Mouse (Mus musculus): ENCODE data around the gene Chd9.

Chd9 gene

DNA sequence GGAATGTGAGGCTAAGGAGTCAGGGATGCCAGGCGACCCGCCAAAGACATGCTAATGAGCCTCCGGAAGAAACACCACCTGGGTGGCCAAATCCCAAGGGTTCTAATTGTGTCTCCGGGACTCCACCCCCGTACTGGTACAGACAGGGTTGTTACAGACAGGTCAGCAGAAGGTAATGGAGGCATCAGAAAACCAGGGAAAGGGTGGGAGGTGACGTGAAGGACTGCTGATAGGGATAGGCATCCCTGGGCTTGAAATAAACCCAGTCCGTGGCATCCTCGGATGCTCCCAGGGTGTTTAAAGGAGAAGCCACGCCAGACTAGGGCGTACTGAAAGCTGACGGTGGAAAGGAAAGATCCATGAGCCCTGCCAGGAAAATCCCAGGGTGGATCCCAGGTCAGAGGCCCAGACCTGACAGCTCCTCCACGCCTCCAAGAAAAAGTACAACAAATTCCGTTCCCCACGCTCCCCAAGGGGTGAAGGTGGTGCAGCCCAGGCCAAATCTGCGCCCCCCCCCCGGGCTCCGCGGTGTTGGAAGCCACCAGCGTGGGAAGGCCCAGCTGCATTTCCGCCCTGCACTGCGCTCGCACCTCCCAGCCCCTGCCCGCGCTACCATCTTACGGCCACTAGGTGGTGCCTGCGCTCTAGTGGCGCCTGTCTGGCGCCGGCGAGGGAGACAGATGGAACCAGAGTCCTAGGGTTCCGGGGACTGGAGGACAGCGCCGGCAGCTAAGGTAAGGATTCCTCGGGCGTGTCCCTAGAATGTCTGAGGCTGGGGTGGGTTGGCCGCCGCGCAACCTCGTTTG is at the start of gene Chd9:
Gene Chd9 (plus strand): TSS at position 172 of the 806 bp plus-strand sequence.
- DNase-seq (ENCODE audit: extremely low read depth, low read depth, low spot score) = no peak

DNA sequence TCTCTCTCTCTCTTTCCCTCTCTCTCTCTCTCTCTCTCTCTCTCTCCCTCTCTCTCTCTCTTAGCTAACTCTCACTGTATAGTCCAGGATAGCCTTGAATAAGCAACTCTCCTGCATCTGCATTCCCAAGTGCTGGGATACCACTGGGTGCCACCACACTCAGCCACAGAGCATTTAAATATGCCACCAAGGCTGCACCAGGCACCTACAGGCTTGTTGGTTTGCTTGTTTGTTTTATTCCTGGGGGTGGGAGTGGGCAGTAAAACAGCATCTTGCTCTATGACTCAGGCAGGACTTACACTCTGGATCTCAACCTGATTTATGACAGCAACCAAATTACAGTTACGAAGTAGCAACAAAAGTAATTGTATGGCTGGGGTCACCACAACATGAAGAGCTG is 36.5 kb upstream of the Chd9 start:
- no peak for DNase-seq (ENCODE audit: extremely low read depth, low read depth, low spot score)

DNA sequence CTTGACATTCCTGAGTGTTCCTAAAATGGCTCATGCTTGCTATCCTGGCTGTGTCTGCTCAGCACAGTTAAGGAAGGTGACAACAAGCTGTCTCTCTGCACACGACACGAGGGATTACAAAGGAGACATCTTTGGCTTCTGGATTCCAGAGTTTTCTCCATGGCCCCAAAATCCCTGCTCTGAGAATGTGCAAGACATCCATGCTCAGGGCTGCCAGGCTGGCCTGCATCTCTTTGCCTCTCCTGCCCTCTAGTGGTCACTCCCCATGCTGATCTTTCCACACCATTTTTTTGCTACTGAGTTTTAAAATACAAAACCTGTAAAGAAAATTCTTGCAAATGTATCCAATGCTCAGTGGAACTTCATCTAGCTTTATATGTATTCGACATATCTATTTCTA is 34.4 kb upstream of the Chd9 start:
- DNase-seq (ENCODE audit: extremely low read depth, low read depth, low spot score) = no peak

DNA sequence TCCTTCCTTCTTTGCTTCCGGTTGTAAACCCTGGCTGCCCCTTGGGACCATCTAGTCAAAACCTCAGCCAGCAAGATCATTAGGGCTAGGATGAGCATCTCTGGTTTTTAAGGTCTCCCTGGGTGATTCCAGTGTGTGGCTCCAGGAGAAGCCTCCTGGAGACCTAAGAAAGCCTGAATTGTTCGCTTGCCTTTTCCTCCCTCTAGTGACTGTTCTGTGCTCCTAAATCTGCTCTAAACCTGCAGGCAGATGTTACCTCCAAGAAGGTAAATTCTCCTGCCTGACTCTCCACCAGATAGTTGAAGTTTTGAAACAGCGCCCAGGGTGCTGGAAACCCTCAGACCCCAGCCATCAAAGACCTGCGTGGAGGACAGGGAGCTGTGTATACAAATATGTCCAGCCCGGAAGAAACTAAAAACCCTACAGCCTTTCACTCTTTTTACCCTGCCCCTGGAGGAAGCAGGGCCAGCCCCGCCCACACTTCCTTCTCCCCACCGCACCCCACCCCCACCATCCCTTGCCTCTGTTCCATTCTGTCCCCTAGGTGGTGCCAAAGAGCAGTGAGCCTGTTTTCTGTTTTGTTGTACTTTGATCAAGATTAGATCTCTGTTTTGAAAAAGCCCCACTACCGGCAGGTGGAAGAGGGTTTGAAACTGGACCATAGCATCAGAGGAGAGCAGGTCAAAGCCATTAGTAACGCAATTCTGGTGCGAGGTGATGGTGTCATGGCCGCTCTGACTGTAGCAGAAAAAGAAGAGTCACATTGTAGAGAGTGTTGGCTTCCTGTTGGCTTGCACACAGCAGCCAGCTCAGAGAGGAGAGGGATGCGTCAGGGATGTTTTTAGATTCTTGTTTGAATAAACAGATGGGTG is 32.9 kb upstream of the Chd9 start:
- DNase-seq (ENCODE audit: extremely low read depth, low read depth, low spot score) = no peak

DNA sequence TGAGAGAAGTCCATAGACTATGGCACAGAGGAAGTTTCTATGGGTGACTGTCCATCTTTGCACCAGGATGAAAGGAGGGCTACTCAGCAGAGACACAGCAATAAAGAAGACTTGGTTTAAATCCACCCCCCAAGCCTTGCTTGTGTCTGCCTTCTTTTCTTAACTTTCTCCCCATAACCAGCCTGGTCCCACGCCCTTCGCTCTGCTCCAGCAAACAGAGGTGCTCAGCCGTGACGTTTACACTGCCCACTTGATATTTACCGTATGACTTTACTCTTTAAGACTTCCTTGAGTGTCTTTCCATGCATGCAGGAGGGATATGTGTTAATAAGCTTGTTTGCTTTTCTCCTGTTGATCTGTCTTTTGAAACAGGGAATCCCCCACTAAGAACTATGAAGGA is 28.7 kb upstream of the Chd9 start:
- DNase-seq (ENCODE audit: extremely low read depth, low read depth, low spot score) = no peak

DNA sequence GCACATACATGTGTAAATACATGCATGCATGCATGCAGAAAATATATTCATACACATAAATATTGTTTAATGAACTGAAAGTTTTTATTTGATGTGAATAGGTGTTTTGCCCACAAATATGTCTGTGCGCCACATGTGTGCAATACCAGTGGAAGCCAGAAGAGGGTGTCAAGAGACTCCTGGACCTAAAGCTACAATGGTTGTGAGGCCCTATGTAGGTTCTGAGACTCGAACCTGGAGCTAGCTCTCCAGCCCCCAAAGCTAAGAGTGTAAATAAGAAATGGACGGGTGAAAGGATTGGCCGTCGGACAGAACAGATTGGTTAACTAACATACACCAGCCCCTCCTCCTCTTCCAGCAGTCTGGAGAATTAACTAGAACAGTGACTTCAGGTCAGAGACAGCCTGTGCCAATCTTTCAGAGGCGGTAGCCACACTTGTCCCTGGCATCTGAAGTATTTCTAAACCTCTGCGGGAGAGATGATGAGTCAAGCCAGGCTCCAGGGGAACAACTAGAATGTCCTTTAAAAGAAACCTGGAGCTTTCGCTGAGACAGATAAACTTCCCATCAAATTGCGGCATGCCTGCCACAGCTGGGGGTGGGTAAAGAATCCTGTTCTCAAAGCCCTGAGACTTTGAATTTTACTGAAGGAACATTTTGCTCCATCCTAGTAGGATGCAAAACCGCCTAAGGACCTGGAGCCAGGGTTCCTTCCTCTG is 14.4 kb upstream of the Chd9 start:
- no peak for DNase-seq (ENCODE audit: extremely low read depth, low read depth, low spot score)

DNA sequence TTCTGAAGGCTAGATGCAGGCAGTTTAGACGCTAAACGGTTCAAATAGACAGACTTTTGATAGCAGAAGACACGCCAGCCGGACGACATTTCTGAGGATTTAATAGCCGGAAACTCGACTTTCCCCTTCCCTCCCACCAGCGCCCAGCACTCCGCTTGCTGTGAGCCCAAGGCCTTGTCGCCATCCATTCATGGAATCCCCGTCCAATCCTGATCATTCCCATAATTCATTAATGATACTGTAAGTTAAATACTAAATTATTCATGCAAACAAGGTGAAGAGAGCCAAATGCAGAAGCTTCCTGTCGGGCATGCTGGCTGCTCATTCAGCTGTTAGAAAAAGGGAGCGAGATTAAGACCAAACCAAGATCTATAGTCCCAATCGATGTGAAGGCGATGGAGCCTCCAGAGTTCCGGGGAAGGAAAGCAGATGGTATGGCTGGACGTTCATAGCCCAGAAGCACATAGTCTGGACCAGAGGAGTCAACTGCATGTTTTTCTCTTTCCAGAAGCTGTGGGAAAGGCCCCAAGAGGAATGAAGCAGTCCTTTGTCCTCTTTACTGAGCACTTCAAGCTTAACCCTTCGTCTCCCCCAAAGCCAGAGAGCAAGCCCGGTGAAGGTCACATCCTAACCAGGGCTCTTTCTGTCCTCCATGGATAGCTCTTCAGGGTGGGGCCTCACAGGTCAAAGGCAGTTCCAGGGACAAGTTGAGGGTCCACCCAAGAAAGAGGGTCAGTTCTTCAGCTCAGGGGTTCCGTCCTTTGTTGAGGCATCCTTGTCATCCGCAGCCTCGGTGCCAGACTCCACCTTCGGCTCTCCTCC is 11.9 kb upstream of the Chd9 start:
- DNase-seq (ENCODE audit: extremely low read depth, low read depth, low spot score) = no peak

DNA sequence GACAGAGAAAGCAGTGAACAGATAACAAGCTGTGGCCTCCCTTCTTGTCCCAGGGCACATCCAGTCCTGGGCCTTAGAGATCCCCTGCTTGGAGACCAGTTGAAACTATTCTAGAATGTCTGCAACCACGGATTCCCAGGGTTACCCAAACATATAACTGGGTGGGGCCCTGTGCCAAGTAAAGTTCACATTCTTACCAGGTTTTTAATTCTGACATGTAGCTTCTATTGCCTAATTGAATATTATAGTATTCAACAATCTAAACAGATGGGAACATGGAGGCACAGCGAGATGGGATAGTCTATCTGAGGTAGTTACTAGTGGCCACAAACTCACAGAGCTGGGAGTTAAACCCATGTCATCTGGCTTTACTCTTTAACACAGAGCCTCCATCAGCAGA is 10.9 kb upstream of the Chd9 start, which contains the start of gene Gm19935:
Gene Gm19935 (minus strand): TSS at position 101 of the 400 bp plus-strand sequence.
- DNase-seq (ENCODE audit: extremely low read depth, low read depth, low spot score) = no peak

DNA sequence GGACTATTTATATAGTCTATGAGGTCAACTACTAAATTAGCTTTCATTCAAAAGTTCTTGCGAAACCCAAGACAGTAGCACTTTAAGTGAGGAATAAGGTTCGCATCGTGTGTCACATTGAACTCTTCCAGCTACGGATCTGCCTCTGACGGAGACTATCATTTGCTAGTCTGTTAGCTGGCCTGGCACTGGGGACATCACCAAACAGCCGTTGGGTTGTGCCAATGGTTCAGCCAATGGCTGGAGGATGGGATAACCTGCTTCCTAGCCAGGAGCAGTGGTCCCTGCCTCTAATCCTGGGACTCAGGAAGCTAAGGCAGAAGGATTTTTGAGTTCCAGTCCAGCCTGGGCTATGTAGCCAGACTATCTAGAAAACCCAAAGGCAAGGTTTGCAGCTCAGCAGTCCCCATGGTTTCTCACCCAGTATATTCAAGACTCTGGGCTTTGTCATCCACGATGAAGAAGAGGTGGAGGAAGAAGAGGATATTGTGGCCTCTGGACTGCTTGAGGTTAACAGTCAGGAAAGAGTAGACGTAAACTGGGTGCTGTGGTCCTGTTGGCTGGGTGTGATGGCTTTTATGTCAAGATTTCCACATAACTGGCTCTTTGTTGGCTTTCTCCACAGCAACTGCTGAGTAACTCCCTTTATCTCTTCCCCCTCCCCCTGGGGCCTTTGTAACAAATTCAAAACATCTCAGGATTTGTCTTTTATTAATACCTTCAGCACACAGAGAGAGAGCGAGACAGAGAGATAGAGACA is 8.4 kb upstream of the Chd9 start:
- no peak for DNase-seq (ENCODE audit: extremely low read depth, low read depth, low spot score)

DNA sequence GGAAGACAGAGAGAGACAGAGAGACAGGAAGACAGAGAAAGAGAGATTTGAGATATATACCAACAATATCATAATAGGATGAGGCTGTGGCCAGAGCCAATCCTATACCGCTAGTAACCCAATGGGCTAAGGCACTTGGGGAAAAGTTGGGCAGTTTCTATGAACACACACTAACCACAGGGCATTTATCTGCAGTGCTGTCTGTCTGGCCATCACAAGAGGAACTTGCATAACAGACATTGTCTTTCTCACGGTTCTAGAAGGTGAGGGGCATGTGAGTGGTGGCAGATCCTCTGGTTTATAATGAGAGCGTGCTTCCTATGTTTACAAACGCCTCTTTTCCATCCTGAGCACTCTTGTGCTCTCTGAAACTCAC is 7.8 kb upstream of the Chd9 start:
- DNase-seq (ENCODE audit: extremely low read depth, low read depth, low spot score) = no peak

DNA sequence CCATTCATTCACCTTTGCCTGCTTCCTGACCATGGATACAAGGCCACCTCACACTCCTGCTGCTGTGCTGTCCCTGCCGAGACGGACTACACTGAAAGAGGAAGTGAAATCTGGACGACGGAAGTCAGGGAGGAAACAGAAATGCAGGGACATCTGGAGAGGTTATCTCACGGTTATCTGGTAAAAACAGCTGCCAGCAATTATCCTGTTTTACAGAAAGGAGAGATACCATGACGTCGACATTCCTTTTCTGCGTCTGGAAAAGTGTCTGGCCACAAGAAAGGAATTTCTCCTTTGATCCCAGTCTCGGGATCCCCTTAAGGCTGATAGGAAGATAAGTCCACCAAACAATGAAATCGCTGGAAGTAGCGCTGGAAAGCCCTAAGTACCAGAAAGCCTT is 5.7 kb upstream of the Chd9 start:
- no peak for DNase-seq (ENCODE audit: extremely low read depth, low read depth, low spot score)

DNA sequence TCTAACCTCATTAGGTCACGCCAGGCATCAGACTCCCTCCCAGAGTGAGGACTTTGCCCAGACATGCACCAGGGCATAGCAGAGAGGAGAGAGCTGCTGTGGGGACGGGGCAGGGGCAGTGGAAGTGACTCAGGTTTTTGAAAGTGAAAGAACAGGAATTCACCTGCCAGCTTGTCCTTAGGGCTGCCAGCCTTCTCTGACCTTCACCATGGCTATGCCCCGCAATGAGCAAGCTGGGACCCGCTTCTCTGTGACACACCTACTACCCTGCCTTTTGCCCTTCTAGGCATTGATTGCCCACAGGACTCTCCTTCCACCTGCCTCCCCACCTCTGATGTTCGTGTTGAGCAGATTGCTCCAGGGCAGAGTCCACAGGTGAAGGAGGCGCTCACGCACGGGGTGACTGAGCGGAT is 2.7 kb upstream of the Chd9 start:
- no peak for DNase-seq (ENCODE audit: extremely low read depth, low read depth, low spot score)

DNA sequence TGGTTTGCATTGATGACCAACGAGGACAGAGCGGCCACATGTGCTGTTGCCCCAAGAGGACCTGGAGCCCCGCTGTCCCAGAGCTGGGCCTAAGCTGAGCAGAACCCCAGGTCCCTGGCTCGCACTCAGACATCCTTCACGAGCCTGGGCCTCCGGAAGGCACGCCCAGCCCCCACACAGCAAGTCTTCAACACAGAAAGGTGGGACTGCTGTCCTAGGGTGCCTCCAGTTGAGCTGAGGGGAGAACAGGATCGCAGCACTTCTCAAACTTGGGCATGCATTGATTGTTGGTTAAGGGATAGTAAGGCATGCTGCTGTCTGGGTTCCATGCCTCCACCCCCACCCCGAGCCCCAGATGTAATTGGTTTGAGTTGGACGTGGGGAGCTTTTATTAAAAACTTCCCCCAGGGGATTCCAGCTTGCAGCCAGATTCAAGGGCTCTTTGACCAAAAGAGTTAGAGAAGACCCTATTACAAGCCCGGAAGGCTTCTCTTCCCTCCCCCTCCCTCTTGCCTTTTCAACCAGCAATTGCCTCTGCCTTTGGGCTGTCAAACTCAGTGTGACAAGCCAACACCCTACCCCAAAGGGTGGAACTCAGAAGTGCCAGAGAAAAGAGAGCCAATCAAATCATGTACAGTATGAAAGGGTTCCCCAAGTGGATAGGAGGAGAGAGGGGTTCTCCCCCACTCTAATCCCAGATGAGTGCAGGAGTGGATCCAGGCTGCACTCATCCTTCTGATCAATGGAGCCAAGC is 1.0 kb downstream of the Chd9 start:
- no peak for DNase-seq (ENCODE audit: extremely low read depth, low read depth, low spot score)

DNA sequence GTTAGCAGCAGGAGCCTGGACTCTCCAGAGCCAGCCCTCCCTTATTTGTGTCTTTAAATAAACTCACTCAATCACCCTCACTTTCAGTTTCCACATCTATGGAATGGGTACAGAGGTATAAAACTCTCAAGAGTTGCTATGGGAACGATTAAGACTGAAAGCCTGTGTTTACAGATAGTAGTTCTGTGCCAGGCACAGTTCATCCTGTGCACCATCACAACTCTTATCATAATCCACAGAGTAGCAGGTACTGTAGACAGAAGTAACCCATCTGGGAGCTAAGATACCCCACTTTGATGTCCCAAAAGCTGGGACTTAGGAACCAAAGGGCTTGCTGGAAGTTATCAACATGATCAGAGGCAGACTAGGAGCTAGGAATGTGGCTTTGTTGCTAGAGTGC is 1.7 kb downstream of the Chd9 start:
- DNase-seq (ENCODE audit: extremely low read depth, low read depth, low spot score) = no peak

DNA sequence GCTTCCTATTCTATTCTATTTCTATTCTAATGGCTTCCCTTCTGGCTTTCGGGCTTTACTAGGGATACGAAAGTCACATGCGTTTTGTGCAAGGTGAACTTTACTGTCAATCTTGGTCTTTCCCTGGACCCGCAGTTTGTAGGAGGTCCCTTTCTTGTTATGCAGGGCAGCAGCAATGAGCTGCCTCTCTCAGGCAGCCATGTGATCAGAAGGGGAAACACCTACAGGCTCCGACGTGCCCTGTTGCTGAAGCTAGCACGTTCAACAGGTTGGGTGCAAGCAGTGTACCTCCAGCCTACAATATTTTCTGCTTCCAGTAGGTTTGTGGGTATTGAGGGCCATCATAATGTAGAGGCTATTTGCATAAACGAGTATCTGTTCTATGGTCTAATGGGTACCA is 2.8 kb downstream of the Chd9 start:
- DNase-seq (ENCODE audit: extremely low read depth, low read depth, low spot score) = no peak

DNA sequence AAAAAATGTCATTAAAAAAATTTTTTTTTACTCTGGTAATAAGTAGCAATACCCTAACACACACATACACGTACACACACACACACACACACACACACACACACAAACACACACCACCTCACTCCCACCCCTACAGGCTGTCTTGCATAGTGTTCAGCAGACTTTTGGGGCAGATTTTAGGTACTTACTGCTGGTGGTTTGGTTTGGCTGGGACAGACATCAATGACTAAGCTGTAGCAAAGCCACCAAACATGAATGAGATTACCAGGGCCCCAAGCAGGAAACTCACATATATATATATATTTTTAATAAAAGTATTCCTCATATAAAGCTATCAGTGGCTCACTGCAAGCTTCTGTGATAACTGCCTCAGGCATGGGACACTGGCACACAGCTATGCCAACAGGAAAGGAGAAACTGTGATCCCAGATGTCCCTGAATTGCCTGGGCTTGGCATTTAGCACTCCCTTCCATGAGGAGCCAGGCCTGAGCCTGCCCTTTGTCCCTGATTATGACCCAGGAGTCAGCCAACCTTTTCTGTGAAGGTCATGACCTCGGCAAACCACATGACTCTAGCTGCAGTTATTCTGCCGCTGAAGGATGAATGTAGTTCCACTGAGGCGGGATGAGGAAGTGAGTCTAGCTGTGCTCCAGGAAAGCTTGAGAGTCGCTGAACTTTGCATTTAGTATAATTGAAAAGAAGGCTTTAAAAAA is 4.6 kb downstream of the Chd9 start:
- no peak for DNase-seq (ENCODE audit: extremely low read depth, low read depth, low spot score)

DNA sequence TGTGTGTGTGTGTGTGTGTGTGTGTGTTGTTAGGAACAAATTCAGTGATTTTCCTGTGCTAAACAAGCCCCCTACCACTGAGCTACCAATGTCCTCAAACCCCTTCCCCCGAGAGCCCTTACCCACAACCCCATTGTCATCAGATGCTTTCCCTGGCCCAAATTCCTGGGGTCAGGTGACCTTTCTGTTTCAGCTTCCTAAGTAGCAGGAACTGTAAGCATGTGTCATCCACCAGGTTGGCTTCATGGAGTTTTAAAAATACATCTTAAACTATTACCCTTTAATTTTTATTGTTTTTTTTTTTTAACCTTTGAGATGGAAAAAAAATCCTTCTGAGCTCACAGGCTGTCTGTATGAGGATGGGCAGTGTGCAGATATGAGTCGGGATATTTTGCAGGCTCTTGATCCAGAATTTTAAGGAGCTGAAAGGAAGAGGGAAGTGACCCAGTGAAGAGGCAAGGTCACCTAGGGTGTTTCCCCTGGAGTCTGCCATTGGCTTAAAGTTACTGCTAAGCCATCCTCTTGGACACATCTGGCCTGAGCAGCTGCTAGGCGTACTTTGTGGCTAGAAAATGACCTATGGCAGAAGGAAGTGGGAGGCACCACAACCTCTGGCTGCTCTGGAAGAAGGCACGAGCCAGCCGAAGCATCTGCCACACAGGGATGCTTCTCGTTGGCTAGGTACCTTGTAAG is 5.6 kb downstream of the Chd9 start:
- DNase-seq (ENCODE audit: extremely low read depth, low read depth, low spot score) = no peak

DNA sequence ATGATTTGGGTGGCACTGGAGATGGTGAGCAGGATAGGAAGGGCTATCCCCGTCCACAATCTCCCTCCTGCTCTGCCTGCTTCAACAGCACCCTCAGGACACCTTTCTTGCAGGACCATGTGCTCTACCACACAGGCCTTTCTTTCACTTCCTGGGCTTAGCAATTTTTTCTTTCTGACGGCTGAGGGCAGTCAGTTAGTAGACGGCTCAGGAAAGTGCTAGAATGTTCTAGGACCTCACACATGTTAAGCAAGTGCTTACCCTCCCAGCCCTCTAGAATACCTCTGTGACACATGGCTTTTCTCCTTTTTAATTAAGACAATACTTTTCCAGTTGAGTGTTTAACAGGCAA is 6.1 kb downstream of the Chd9 start:
- DNase-seq (ENCODE audit: extremely low read depth, low read depth, low spot score) = no peak
